Mouse (Mus musculus) heart, embryonic 14.5 days (tissue): ENCODE measurements at regions not wholly inside any gene's neighbourhood (a gene's known extent, or its start where the extent isn't known, plus 50 kb on each side); places are given as distances from the start of the nearest gene placed in this dataset.
A peak's percentile ranks its signal among the peaks of the same experiment; 100 is the strongest.

Source experiments
- ATAC-seq: fragments of 200-750 bp; cut with Nextera tagmentation; 2 replicates; pipeline ENCODE4 v1.8.0; 2017; ENCODE audit warnings: low read depth, moderate TSS enrichment; ENCODE audit not compliant: insufficient number of reproducible peaks, insufficient read depth, low FRiP score
- H3K27ac ChIP-seq, 2 experiments: fragments of 200-500 bp in 1 of 2; fragments of 300-500 bp in 1 of 2; sonication (generic) in 1 of 2; replicated peaks in 1 of 2; 2 replicates each; pipeline ENCODE4 v1.5.1; 2012 to 2014; ENCODE audit warnings: low read depth in 2 of 2, low read length in 2 of 2, control low read depth in 1 of 2, mild to moderate bottlenecking in 1 of 2, mixed read lengths in 1 of 2; ENCODE audit not compliant: control insufficient read depth in 1 of 2, insufficient read depth in 1 of 2
- H3K27me3 ChIP-seq: fragments of 300-500 bp; sonication (generic); 2 replicates; pipeline ENCODE4 v1.6.1; 2014; ENCODE audit warnings: mild to moderate bottlenecking, low read length, control low read depth; ENCODE audit not compliant: control insufficient read depth, insufficient read depth
- H3K36me3 ChIP-seq: fragments of 300-500 bp; sonication (generic); 2 replicates; pipeline ENCODE4 v1.6.1; 2014; ENCODE audit warnings: mild to moderate bottlenecking, control low read depth, low read length, mixed read lengths; ENCODE audit not compliant: control insufficient read depth, insufficient read depth
- H3K4me1 ChIP-seq, 2 experiments: fragments of 200-500 bp in 1 of 2; fragments of 300-500 bp in 1 of 2; sonication (generic) in 1 of 2; 2 replicates each; pipeline ENCODE4 v1.6.1; 2012 to 2014; ENCODE audit warnings: low read length in 2 of 2, control low read depth in 1 of 2, mixed read lengths in 1 of 2; ENCODE audit not compliant: control insufficient read depth in 2 of 2, insufficient read depth in 2 of 2
- H3K4me2 ChIP-seq: fragments of 300-500 bp; sonication (generic); 2 replicates; pipeline ENCODE4 v1.6.1; 2014; ENCODE audit warnings: mild to moderate bottlenecking, low read length
- H3K4me3 ChIP-seq, 2 experiments: fragments of 200-500 bp in 1 of 2; fragments of 300-500 bp in 1 of 2; sonication (generic) in 1 of 2; 2 replicates each; pipeline ENCODE4 v1.5.1; 2012 to 2014; ENCODE audit warnings: low read length in 2 of 2, mild to moderate bottlenecking in 2 of 2, control low read depth in 1 of 2, low read depth in 1 of 2, moderate library complexity in 1 of 2; ENCODE audit not compliant: control insufficient read depth in 1 of 2, insufficient read depth in 1 of 2
- H3K9ac ChIP-seq: fragments of 300-500 bp; sonication (generic); 2 replicates; pipeline ENCODE4 v1.6.1; 2014; ENCODE audit warnings: mild to moderate bottlenecking, low read length
- H3K9me3 ChIP-seq: fragments of 300-500 bp; sonication (generic); 2 replicates; pipeline ENCODE4 v1.6.1; 2016; ENCODE audit warnings: low read length, control low read depth; ENCODE audit not compliant: control insufficient read depth
- WGBS: fragments of 180-500 bp; shearing (Covaris S2); extraction: QIAGEN DNeasy Blood & Tissue Kit; methylation state at CpG from one replicate; pipeline ENCODE4 v1.1.7; 2014; 5-methylcytosine and 5-hydroxymethylcytosine counted together

DNA sequence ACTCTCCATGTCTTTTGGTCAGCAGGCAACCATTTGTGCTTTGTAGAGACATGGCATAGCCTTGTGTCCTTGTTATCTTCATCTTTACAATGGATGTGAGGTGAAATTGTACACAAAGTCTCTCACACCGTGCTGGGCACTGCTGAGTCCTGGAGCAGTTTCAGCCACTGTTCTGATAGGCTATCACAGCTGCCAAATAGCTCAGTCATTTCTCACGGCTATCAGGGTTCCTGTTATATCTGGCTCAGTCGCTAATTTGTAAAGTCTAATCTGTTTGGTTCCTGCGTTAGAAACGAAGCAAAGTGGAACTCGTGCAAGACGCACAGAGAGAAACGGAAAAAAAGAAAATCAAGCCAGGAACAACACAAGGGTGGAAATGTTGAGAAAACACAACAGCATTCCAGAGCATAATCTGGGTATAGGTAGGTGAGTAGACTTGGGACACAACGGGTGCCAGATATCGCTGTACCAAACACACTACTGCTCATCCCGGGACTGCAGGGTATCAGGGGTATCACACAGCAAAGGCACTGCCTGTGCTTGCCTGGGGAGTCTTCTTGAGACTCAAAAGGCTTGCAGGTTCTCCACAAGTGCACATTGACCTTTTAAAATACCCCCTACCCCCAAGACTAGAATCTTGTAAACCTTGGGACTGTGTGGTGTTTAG lies 189.7 kb upstream of the Pde3a start:
- no peaks in the 10 kb centered on the region for H3K4me1 ChIP-seq
- no peaks in the 10 kb centered on the region for H3K36me3 ChIP-seq
- no peak overlapping the region for H3K4me3 ChIP-seq
- peak; percentile 79 for ATAC-seq
- H3K27ac ChIP-seq: peak overlapping the region; percentile 39 to 57; a peak in 3 of 4 replicates
- no peaks in the 10 kb centered on the region for H3K27me3 ChIP-seq
- 62% methylated on average over 11 of the region's 11 CpGs for WGBS
- H3K4me2 ChIP-seq: no peak overlapping the region
- peaks cover 5% of the 10 kb centered on the region; the same call in 1 of the 2 replicates for H3K9me3 ChIP-seq
- no peak overlapping the region for H3K9ac ChIP-seq

DNA sequence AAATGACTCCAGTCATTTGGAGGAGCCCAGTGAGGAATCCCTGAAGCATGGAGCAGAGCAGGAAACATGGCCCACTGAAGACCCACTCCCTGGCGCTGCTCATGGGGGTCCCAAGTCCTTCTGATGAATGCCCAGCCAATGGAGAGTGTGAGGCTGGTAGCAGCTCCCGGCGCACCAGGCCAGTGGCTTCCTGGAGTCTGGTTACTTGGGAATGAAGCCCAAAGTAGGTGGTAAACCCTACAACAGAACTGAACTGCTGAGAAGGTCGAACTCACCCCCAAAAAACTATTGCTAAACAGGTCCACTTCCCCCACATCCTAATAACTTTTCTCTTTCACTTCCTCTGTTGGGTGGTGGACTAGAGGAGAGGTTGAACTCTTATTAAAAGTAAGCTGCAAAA lies 183.3 kb upstream of the Pde3a start:
- Histone ChIP-seq H3K36me3 (no peaks in the 10 kb centered on the region), H3K9me3 (no peaks in the 10 kb centered on the region), H3K4me2 (no peak overlapping the region), H3K4me3 (no peak overlapping the region), H3K27ac (no peak overlapping the region), H3K4me1 (no peaks in the 10 kb centered on the region), H3K9ac (no peak overlapping the region), H3K27me3 (no peaks in the 10 kb centered on the region)
- WGBS: 78% methylated on average over 4 of the region's 4 CpGs
- ATAC-seq: no peak

DNA sequence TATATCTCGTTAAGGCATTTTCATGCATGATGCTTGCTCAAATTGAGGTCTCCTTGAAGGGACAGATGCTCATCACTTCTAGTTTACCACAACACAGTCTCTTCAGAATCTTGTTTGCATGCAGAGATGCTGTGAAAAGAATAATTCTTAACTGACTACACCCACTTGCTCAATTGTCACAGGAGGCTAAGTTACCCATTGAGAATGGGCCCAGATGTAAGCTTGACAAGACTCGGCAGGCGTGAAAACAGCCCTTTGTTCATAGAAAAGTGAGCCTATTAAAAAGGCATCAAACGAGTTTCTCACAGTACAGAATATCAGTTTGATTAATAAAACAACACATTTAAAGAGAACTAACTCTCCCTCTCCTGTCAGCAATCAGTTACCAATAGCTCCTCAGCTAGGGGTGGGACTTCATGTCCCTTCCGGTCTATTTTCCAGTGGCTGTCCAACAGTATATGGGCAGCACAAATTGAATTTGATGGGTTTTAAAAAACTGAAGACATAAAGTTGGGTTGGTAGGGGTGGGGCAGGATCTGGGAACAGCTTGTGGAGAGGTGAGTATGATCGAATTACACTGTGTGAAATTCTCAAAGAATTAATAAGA lies 180.1 kb upstream of the Pde3a start:
- WGBS: 82% methylated on average over 6 of the region's 6 CpGs
- ATAC-seq: no peak

DNA sequence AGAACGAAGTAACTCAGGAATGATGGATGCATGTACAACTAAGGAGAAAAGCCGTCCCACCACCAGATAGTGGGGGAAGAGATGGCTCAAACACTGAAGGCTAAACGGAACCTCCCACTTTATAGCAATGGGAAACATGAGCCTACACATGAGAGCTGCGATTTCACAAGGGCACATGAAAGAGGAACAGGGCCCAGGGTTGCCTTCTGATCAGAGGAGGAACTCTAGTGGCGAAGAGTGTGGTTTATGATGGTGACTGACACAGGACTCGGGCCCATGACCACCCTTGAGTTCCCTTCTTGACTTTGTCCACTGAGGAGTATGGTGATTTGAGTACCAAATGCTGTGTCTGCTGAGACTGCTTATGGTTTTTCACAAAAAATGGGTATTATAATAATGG lies 179.2 kb upstream of the Pde3a start:
- H3K27me3 ChIP-seq: no peaks in the 10 kb centered on the region
- no peaks in the 10 kb centered on the region for H3K36me3 ChIP-seq
- no peaks in the 10 kb centered on the region for H3K4me1 ChIP-seq
- no peak overlapping the region for H3K4me2 ChIP-seq
- H3K9me3 ChIP-seq: no peaks in the 10 kb centered on the region
- WGBS: 89% methylated on average over 6 of the region's 6 CpGs
- H3K27ac ChIP-seq: no peak overlapping the region
- no peak overlapping the region for H3K9ac ChIP-seq
- no peak for ATAC-seq
- no peak overlapping the region for H3K4me3 ChIP-seq

More for the DNA sequence above, 180.1 kb upstream of the Pde3a start:
- Histone ChIP-seq H3K27ac (no peak overlapping the region), H3K36me3 (no peaks in the 10 kb centered on the region), H3K4me1 (no peaks in the 10 kb centered on the region), H3K9ac (no peak overlapping the region), H3K4me3 (no peak overlapping the region), H3K4me2 (no peak overlapping the region), H3K9me3 (no peaks in the 10 kb centered on the region), H3K27me3 (no peaks in the 10 kb centered on the region)

DNA sequence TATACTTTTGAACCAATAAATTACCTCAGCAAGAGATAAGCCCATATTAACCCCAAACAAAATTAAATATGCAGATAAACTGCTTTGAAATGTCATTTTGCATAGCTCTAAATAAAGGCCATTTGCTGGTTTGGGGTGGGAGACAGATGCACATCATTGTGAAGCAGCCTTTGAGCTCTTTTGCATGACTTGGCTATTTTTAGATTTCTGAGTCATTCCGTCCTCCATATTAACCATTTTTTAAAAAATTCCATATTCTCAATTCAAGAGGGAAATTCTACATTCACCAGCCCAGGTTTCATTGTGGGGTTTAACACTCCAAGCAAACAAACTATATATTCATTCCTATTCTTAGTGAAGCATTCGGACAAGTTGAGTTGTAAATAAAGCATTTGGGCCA lies 177.6 kb upstream of the Pde3a start:
- no peaks in the 10 kb centered on the region for H3K4me1 ChIP-seq
- H3K9ac ChIP-seq: no peak overlapping the region
- 73% methylated on average over 2 of the region's 2 CpGs for WGBS
- no peaks in the 10 kb centered on the region for H3K27me3 ChIP-seq
- H3K9me3 ChIP-seq: no peaks in the 10 kb centered on the region
- H3K36me3 ChIP-seq: no peaks in the 10 kb centered on the region
- no peak overlapping the region for H3K4me2 ChIP-seq
- ATAC-seq: no peak
- no peak overlapping the region for H3K4me3 ChIP-seq
- no peak overlapping the region for H3K27ac ChIP-seq

DNA sequence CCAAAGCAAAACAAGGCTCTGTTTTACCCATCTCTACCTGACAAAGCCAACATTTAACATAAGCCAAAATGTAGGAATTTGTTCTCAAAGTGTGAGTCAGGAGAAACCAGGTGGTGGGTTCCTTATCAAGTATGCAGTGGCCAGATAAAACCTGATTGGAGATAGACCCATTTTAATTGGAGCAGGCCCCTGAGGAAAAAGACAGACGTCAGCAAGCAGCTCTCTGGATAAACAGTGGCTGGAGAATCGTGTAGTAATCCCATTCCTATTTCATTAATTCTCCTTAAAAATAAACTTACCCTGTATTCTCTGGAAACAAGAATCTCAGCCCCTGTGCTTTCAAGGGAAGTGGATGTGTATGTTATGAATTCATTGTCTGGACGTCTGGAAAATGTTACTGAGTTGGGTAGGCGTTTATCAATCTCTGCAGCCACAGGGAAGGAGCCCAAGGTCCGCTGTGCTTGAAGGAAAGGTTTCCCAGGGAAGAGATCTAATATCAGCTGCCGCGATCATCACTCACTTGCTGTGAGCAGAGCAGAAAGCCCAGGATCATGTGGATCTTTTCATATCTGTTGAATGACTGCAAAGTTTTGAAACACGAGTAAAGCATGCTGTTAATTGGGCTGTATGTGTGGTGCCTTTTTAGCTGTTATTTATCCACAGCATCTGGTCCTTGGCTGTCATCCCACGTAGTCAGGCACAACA lies 157.8 kb upstream of the Pde3a start:
- H3K4me3 ChIP-seq: no peak overlapping the region
- no peak for ATAC-seq
- no peaks in the 10 kb centered on the region for H3K9me3 ChIP-seq
- WGBS: 37% methylated on average over 9 of the region's 9 CpGs
- peak overlapping the region; percentile 34 to 50; a peak in 3 of 4 replicates for H3K27ac ChIP-seq
- no peaks in the 10 kb centered on the region for H3K27me3 ChIP-seq
- no peak overlapping the region for H3K9ac ChIP-seq
- no peaks in the 10 kb centered on the region for H3K36me3 ChIP-seq
- no peak overlapping the region for H3K4me2 ChIP-seq
- peaks cover 4 to 5% of the 10 kb centered on the region in 2 experiments; a peak in 2 of 4 replicates for H3K4me1 ChIP-seq

DNA sequence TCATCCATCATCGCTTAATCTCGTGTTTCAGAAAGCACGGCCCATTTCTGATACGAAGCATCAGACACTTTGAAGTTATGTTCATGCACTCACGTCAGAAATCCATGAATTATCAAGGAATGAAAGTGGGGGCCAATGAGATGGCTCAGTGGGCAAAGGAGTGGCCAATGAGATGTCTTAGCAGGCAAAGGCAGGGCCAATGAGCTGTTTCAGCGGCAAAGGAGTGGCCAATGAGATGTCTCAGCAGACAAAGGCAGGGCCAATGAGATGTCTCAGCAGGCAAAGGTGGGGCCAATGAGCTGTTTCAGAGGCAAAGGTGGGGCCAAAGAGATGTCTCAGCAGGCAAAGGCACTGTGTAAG lies 157.3 kb upstream of the Pde3a start:
- no peak for ATAC-seq
- 72% methylated on average over 6 of the region's 6 CpGs for WGBS
- peak overlapping the region in 1 of 2 experiments; percentile 30; a peak in 3 of 4 replicates for H3K27ac ChIP-seq

More for the DNA sequence above, 157.3 kb upstream of the Pde3a start:
- Histone ChIP-seq H3K36me3 (no peaks in the 10 kb centered on the region), H3K4me2 (no peak overlapping the region), H3K27me3 (no peaks in the 10 kb centered on the region), H3K9me3 (no peaks in the 10 kb centered on the region), H3K9ac (no peak overlapping the region), H3K4me1 (peaks cover 4 to 5% of the 10 kb centered on the region in 2 experiments; a peak in 2 of 4 replicates), H3K4me3 (no peak overlapping the region)
